Mouse (Mus musculus) mouse trophoblast stem cell (cell line): ENCODE measurements around the gene Adamtsl5.

Experiments used
- in situ Hi-C, 2 experiments: fragments of 300-500 bp; cut with MseI, MboI; formaldehyde crosslinking; loops; 2 replicates in 1 of 2; 3 replicates in 1 of 2; pipeline ENCODE4 v1.15.1; 2025

The Adamtsl5 gene

DNA sequence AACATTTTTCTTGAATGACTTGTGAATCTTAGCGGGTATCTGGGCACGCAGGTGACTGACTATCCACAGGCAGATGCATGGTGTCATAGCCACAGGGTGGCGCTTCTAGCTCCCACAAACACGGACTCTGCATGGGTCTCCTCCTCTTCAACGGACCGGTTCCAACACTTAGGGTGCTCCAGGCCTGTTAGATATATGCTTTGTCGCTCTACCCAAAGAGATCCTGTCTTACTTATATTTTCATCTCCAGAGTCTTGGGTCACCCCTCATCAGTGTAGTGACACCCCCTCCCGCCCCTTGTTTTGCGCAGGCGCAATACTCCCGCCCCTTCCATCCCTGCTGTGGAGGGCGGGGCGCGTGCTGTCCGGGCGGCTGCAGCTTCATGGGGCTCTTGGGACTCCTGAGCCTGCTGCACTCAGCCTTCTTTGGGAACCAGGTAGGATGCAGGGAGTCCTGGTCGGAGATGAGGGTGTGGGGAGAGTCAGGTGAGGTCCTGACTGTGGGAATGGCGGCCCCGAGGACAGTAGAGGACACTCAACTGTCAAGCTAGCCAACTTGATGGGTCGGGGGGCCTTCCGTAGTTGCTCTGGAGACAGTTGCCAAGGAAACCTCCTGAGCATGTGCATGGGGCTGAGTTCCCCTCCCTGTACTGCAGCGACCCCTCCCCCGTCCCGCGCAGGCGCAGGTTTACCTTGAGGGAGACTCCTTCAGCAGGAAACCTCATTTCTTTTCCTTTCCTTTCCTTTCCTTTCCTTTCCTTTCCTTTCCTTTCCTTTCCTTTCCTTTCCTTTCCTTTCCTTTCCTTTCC, 52.4 kb downstream of the Adamtsl5 start, which contains the start of gene Apc2:
Gene Apc2 (plus strand): TSS at position 360 of the 808 bp plus-strand sequence.
- in situ Hi-C loops: no loop called here

DNA sequence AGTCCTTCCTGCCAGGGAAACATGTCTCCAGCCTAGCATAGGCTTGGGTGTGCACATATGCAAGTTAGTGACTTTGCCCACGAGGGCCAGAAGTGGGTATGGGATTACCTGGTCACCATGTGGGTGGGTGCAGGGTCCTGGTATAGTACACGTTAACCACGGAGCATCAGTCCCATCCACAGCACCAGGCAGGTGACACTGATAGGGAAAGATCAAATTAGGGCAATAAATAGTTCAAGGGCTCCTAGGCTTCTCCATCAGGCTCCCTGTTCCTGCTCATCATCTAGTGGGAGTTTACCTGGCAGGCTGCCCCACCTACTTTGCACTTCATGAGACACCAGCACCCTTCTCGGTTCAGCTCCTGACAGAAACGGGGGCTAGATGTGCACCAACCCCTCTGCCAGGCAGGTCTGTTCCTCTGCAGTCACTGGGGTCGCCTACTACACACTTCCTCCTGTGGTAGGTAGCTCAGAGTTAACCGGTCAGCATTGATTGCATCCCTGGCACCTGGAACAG, 53.4 kb downstream of the Adamtsl5 start:
- in situ Hi-C loops: no loop called here

DNA sequence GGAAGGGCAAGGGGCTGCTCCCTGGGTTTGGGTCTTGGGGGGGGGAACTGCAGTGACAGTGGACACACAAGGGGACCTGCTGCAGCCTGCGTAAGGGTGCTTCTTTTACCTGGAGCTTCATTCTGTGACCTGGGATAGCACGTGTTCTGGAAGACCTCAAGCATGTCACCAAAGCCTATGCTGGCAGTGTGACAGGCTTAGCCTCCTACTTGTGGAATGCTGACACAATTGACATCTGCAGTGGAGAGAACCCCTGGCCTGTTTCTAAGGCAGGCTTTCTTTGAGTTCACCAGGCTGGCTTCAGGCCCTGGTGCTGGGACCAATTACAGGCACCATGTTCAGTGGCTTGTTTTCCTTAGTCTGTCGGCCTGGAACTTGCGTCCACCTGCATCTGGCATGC, 53.9 kb downstream of the Adamtsl5 start:
- in situ Hi-C loops: no loop called here

DNA sequence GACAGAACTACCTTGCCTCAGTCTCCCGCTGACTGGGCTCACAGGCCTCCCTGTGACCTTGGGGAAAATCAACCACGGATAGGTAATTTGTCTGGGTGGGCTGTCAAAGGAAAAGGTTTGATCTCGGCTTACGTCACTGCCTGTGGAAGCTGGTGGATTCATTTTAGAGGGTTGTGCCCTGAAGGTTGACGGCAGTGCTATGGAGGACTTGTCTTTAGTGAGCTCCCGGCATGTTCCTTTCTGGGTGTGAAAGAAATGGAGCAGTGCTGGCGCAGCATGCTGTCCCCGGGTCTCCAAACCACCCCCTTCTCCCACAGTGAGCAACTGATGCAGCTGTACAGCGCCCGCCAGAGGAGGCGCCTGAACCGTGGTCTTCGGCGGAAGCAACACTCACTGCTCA, 54.9 kb downstream of the Adamtsl5 start:
- in situ Hi-C loops: no loop called here

DNA sequence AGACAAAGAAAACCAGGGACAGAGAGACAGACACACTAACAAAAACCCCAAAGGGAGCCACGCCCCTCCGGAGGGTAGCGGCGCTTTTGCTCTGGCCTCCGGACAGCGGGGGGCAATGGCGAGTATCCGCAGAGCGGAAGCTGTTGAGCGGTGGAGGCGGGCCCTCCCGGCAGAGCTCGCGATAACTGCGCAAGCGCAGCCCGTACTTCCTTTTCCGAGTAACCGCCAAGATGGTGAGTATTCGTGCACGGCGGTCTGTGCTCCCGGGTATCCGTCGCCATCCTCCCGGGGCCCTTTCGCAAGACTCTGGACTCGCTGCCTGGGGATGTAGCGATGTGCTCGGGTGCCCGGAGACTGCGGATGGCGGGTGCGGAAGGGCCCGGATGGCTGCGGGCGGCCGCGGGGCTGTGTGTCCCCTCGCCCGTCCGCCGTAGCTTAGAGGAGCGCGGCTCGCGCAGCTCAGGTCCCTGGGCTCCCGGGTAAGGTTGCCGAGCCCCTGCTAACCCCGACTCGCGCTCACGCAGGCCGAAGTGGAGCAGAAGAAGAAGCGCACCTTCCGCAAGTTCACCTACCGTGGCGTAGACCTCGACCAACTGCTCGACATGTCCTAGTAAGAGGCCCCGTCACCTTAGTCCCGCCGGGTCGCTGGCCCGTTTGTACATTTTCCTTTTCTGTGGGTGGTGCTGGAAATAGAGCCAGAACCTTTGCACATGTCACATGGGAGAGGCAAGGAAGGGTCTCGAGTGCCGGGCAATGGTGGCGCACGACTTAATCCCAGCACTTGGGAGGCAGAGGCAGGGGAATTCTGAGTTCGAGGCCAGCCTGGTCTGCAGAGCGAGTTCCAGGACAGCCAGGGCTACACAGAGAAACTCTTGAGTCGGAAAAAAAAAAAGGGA, 55.7 kb downstream of the Adamtsl5 start, which contains the start of gene Rps15:
Gene Rps15 (plus strand): TSS at position 203 of the 896 bp plus-strand sequence.
- in situ Hi-C loops: no loop called here
